Mouse (Mus musculus) embryonic fibroblast, embryonic 13.5 days (primary cell): Measurements from ENCODE around the gene Sult6b2.

Experiments
- CTCF ChIP-seq: IDR thresholded peaks from 2 replicates; pipeline ENCODE4 v1.5.1; 2011; ENCODE audit warnings: mild to moderate bottlenecking, control low read depth, low read length, moderate library complexity, borderline replicate concordance; ENCODE audit not compliant: insufficient read depth
- POLR2A ChIP-seq: IDR thresholded peaks from 2 replicates; pipeline ENCODE4 v1.6.1; 2011; ENCODE audit warnings: low read depth, mild to moderate bottlenecking, control low read depth, low read length, moderate library complexity

DNA sequence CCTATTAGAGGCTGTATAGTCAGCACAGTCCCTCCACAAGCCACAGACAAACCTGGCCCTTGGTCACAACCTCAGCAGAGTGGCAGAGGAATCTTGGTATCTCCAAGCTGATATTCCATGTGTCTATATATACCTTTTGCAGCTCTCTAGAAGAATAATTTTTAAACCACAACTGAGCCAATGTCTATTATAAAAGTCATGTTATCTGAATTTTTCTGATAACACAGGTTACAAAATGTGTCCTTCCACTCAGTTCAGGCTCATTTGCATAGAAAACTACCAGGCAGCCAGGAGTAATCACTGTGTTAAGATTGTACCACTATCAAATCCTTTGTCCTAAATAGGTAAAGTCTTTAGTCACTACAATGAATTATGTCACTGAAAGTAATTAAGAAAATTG, at the start of gene Sult6b2:
- no peak for TF ChIP-seq CTCF
- no peak for TF ChIP-seq POLR2A
